Mouse (Mus musculus) hindbrain, embryonic 14.5 days (tissue): ENCODE measurements around the gene Gm28035. TPM values are rescaled to one million over a fixed set of nuclear protein-coding genes. Genes with fewer than 3 reads are reported as not detected.

ENCODE experiments used
- polyA plus RNA-seq: library from polyadenylated mRNA; unstranded; fragments of >200 nt; fragmentation: Nextera tagmentation; extraction: Ambion mirVana; gene quantifications from 2 replicates; pipeline ENCODE4 v1.2.1, GENCODE M21; 2014

The Gm28035 gene
- polyA plus RNA-seq, 1 experiment from 2014 or later, result 0.07 TPM

Other genes starting within 250 kb of the Gm28035 start
- gene Wdr34, start 191.7 kb upstream of the Gm28035 start, polyA plus RNA-seq, result 66.6 and 67.2 TPM in 2 replicates
- gene Set, start 183.2 kb upstream of the Gm28035 start, polyA plus RNA-seq, result 339 and 347 TPM in 2 replicates
- gene Pkn3, start 162.9 kb upstream of the Gm28035 start, polyA plus RNA-seq, result 1.6 and 1.9 TPM in 2 replicates
- 27.2 TPM in 2 replicates for gene Zdhhc12, start 146.9 kb upstream of the Gm28035 start, polyA plus RNA-seq
- gene Zer1, start 116.0 kb upstream of the Gm28035 start, polyA plus RNA-seq, result 13.2 and 16.0 TPM in 2 replicates
- gene Tbc1d13, start 106.8 kb upstream of the Gm28035 start, polyA plus RNA-seq, result 18.7 and 18.8 TPM in 2 replicates
- gene Endog, start 69.1 kb upstream of the Gm28035 start, polyA plus RNA-seq, result 29.8 and 31.0 TPM in 2 replicates
- gene Spout1, start 62.1 kb upstream of the Gm28035 start, polyA plus RNA-seq, result 55.4 and 58.8 TPM in 2 replicates
- 13.9 and 16.0 TPM in 2 replicates for gene Kyat1, start 34.7 kb upstream of the Gm28035 start, polyA plus RNA-seq
- gene Lrrc8a, start 2.9 kb upstream of the Gm28035 start, polyA plus RNA-seq, result 57.9 and 58.6 TPM in 2 replicates
- 5.9 and 6.9 TPM in 2 replicates for gene Phyhd1, start 25.6 kb downstream of the Gm28035 start, polyA plus RNA-seq
- gene Gm28038, start 40.5 kb downstream of the Gm28035 start, polyA plus RNA-seq, result not detected in 2 replicates
- gene Dolk, start 45.8 kb downstream of the Gm28035 start, polyA plus RNA-seq, result 37.1 and 39.2 TPM in 2 replicates
- gene Nup188, start 45.8 kb downstream of the Gm28035 start, polyA plus RNA-seq, result 19.5 and 24.8 TPM in 2 replicates
- 140 and 143 TPM in 2 replicates for gene Sh3glb2, start 118.8 kb downstream of the Gm28035 start, polyA plus RNA-seq
- 27.3 and 32.3 TPM in 2 replicates for gene Miga2, start 123.7 kb downstream of the Gm28035 start, polyA plus RNA-seq
- 51.6 and 54.2 TPM in 2 replicates for gene Dolpp1, start 151.7 kb downstream of the Gm28035 start, polyA plus RNA-seq
- 30.3 and 32.0 TPM in 2 replicates for gene Crat, start 175.2 kb downstream of the Gm28035 start, polyA plus RNA-seq
- 71.7 and 79.8 TPM in 2 replicates for gene Ptpa, start 175.5 kb downstream of the Gm28035 start, polyA plus RNA-seq
- gene Ier5l, start 233.7 kb downstream of the Gm28035 start, polyA plus RNA-seq, result 2.4 and 2.7 TPM in 2 replicates